Mouse (Mus musculus) spleen, adult 2 months (tissue): ENCODE data around the gene Lrrk1.

Experiments
- CTCF ChIP-seq: fragments of 200-500 bp; IDR thresholded peaks from 2 replicates; pipeline ENCODE4 v1.5.1; 2011; ENCODE audit warnings: mild to moderate bottlenecking, inconsistent platforms; ENCODE audit not compliant: insufficient read depth, insufficient read length, insufficient replicate concordance; ENCODE audit errors: extremely low read depth
- POLR2A ChIP-seq: fragments of 200-500 bp; IDR thresholded peaks from 2 replicates; pipeline ENCODE4 v1.6.1; 2011; ENCODE audit warnings: low read depth, low read length, inconsistent platforms

GRCm38 (mm10) chr7:66404141-66404540 is 16.0 kb upstream of the Lrrk1 start:
- TF ChIP-seq CTCF (no peak), POLR2A (no peak)
